Mouse (Mus musculus) brain, embryonic 14.5 days (tissue): ENCODE measurements at regions not wholly inside any gene's neighbourhood (a gene's known extent, or its start where the extent isn't known, plus 50 kb on each side); places are given as distances from the start of the nearest gene placed in this dataset.

Experiments
- CTCF ChIP-seq: fragments of 200-500 bp; IDR thresholded peaks from 2 replicates; pipeline ENCODE4 v1.5.1; 2012; ENCODE audit warnings: inconsistent platforms, mild to moderate bottlenecking, moderate library complexity, borderline replicate concordance; ENCODE audit not compliant: insufficient read depth, insufficient read length; ENCODE audit errors: extremely low read depth
- POLR2A ChIP-seq: fragments of 200-500 bp; IDR thresholded peaks from 2 replicates; pipeline ENCODE4 v1.6.1; 2012; ENCODE audit warnings: mild to moderate bottlenecking, inconsistent platforms, borderline replicate concordance; ENCODE audit not compliant: poor library complexity, insufficient read depth, insufficient read length, severe bottlenecking; ENCODE audit errors: extremely low read depth

GRCm38 (mm10) chr4:71524255-71524970 is 233.4 kb downstream of the Gm11232 start:
- TF ChIP-seq CTCF: no peak
- TF ChIP-seq POLR2A: no peak
